Mouse (Mus musculus) regulatory T cell (primary cell): Measurements from ENCODE around the gene Map3k10.

Source experiments
- in situ Hi-C: fragments of 300-600 bp; cut with MboI, MseI; formaldehyde crosslinking; loops from one replicate; pipeline ENCODE4 v1.15.1; 2025; ENCODE audit warnings: high pct_unique_total_duplicates

Gene Map3k10

DNA sequence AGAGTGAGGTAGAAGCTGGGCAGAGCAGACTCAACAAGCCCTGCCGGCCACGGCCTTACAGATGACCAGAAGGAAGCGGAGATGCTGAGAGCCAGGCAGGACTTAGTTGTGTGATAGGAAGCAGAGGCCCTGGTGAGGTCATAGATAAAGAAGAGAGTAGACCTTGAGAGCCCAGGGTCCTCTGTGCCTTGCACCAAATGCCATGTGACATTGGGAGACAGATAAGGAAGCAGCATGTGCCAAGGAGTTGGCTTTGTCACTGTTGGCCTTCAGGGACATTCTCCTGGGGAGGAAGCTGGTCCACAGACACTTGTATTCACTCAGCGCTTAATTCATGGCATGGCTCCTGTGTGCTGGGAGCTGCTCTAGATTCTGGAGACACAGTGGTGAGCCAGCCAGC is 65.1 kb downstream of the Map3k10 start:
- in situ Hi-C loops, result no loop called here

DNA sequence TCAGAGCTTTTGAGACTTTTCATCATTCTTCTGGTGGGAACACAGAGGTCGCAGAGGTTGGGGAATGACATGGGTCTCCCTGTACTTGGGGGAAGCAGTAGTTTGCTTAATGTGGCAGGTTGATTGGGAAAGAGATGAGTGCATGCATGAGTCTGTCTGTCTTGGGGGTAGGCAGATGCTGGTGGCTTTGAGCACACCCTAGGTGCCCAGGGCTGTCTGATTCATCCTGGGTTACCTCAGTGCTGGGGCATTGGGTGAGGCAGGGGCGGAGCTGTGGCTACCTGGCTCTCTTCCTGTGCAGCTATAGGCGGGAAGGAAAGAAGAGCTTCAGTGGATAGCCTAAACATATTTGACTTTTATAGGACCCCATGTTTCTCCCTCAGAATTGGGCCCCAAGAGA is 66.3 kb downstream of the Map3k10 start:
- in situ Hi-C loops, result no loop called here

GRCm38 (mm10) chr7:27607580-27607979 is 66.8 kb downstream of the Map3k10 start:
- in situ Hi-C loops, result no loop called here

- in situ Hi-C loops, result no loop called here
Observed at GRCm38 (mm10) chr7:27606481-27607254, 67.7 kb downstream of the Map3k10 start.
